Mouse (Mus musculus) limb, embryonic 10.5 days (tissue): ENCODE results near the gene Fbxl21. TPM values are rescaled to one million over a fixed set of nuclear protein-coding genes. Genes with fewer than 3 reads are reported as not detected.
A peak's percentile ranks its signal among the peaks of the same experiment; 100 is the strongest.

Source experiments
- DNase-seq: peaks from one replicate; pipeline ENCODE4 v3.0.0-alpha.2; 2017; ENCODE audit warnings: low spot score
- H3K27ac ChIP-seq: fragments of 300-500 bp; sonication (generic); 2 replicates; pipeline ENCODE4 v1.5.1; 2016; ENCODE audit warnings: mild to moderate bottlenecking
- H3K27me3 ChIP-seq: fragments of 300-500 bp; sonication (generic); 2 replicates; pipeline ENCODE4 v1.6.1; 2016; ENCODE audit warnings: low read depth, mild to moderate bottlenecking; ENCODE audit not compliant: poor library complexity, severe bottlenecking
- H3K36me3 ChIP-seq: fragments of 300-500 bp; sonication (generic); 2 replicates; pipeline ENCODE4 v1.6.1; 2016; ENCODE audit warnings: mild to moderate bottlenecking, moderate library complexity
- H3K4me1 ChIP-seq: fragments of 300-500 bp; sonication (generic); 2 replicates; pipeline ENCODE4 v1.6.1; 2016
- H3K4me3 ChIP-seq: fragments of 300-500 bp; sonication (generic); 2 replicates; pipeline ENCODE4 v1.5.1; 2016; ENCODE audit warnings: mild to moderate bottlenecking, moderate library complexity
- H3K9me3 ChIP-seq: fragments of 300-500 bp; sonication (generic); replicated peaks from 2 replicates; pipeline ENCODE4 v1.6.1; 2016; ENCODE audit warnings: mild to moderate bottlenecking
- WGBS: fragments of 180-500 bp; shearing (Covaris S2); methylation state at CpG from one replicate; pipeline ENCODE4 v1.1.7; 2016; 5-methylcytosine and 5-hydroxymethylcytosine counted together
- polyA plus RNA-seq: library from polyadenylated mRNA; unstranded; fragments of >200 nt; fragmentation: Nextera tagmentation; extraction: Ambion mirVana; gene quantifications from 2 replicates; pipeline ENCODE4 v1.2.1, GENCODE M21; 2016

The Fbxl21 gene
- polyA plus RNA-seq, 1 experiment from 2014 or later, result 1.4 TPM

GRCm38 (mm10) chr13:56566336-56566735, 44.1 kb downstream of the Fbxl21 start:
- no peak for DNase-seq
- no peak overlapping the region for H3K4me3 ChIP-seq
- H3K4me1 ChIP-seq, result peaks cover 11% of the 10 kb centered on the region
- no peak overlapping the region for H3K27ac ChIP-seq
- H3K36me3 ChIP-seq, result no peaks in the 10 kb centered on the region
- no peaks in the 10 kb centered on the region for H3K27me3 ChIP-seq
- no peaks in the 10 kb centered on the region for H3K9me3 ChIP-seq
- 74% methylated on average over 10 of the region's 10 CpGs for WGBS

- DNase-seq, result no peak
- no peaks in the 10 kb centered on the region for H3K9me3 ChIP-seq
- no peaks in the 10 kb centered on the region for H3K36me3 ChIP-seq
- H3K27ac ChIP-seq, result no peak overlapping the region
- no peaks in the 10 kb centered on the region for H3K27me3 ChIP-seq
- 89% methylated on average over 8 of the region's 8 CpGs for WGBS
- H3K4me3 ChIP-seq, result no peak overlapping the region
- peaks cover 33% of the 10 kb centered on the region for H3K4me1 ChIP-seq
Observed at GRCm38 (mm10) chr13:56571645-56572044, 49.4 kb downstream of the Fbxl21 start.

GRCm38 (mm10) chr13:56575074-56575473, 52.8 kb downstream of the Fbxl21 start:
- 78% methylated on average over 4 of the region's 4 CpGs for WGBS
- no peaks in the 10 kb centered on the region for H3K36me3 ChIP-seq
- H3K27ac ChIP-seq, result no peak overlapping the region; the same call in 1 of the 2 replicates
- peaks cover 41% of the 10 kb centered on the region for H3K4me1 ChIP-seq
- H3K4me3 ChIP-seq, result no peak overlapping the region
- H3K9me3 ChIP-seq, result no peaks in the 10 kb centered on the region
- H3K27me3 ChIP-seq, result no peaks in the 10 kb centered on the region
- no peak for DNase-seq

DNA sequence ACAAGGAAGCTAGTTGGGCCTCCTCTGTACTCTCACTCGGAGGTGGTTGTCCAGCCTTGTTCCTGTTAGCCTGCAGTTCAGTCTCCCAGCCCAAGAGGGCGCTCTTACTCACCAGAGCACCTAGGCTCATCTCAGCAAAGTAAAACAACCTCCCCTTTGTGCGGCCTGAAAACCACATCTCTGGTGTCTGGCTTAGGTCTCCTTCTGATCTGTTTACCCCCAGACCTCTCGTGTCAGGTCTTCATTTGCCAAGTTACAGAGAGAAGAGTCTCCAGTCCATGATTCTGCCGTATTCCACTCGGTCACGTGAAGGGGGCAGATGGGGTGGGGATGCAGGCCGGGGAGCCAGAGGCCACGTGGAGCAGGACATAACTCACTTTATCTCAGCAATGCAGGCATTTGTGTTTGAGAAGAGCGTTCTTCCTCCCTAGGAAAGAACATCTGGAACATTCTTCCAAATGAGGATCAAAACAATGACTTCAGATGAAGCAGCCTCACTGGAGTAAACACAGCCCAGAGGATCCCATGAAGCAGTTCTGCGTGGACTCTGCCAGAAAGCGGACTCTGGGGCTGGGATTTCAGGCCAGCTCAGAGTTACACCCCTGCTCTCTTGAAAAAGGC, 53.5 kb downstream of the Fbxl21 start:
- 63% methylated on average over 12 of the region's 12 CpGs for WGBS
- peaks cover 48% of the 10 kb centered on the region for H3K4me1 ChIP-seq

GRCm38 (mm10) chr13:56578097-56578496, 55.8 kb downstream of the Fbxl21 start:
- Histone ChIP-seq H3K36me3 (no peaks in the 10 kb centered on the region), H3K27me3 (no peaks in the 10 kb centered on the region), H3K4me3 (no peak overlapping the region), H3K4me1 (peaks cover 64% of the 10 kb centered on the region), H3K27ac (peak overlapping the region; percentile 73), H3K9me3 (no peaks in the 10 kb centered on the region)
- WGBS, result 31% methylated on average over 5 of the region's 5 CpGs
- peak; percentile 46 for DNase-seq

More for the DNA sequence above, 53.5 kb downstream of the Fbxl21 start:
- Histone ChIP-seq H3K36me3 (no peaks in the 10 kb centered on the region), H3K9me3 (no peaks in the 10 kb centered on the region), H3K27ac (peak overlapping the region; percentile 85), H3K4me3 (no peak overlapping the region), H3K27me3 (no peaks in the 10 kb centered on the region)
- peak; percentile 80 for DNase-seq

DNA sequence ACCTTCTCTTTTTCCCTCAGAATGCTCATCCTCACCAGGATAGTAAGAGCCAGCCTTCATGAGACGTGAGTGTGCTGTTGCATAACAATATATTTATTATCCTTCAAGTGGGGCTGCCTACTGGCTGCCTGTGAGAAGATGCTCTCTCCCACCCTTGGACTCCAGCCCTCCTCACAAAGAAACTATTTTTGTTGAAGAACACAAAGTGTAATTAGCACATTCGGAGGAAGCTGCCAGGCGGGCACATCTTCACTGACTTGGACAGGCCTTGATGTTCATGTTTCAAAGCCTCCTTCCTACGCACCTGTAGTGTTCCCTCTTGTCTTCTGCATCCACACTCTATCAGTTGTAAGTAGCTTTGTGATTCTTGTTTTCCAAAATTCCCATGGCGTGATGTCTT, 58.2 kb downstream of the Fbxl21 start:
- Histone ChIP-seq H3K27ac (peak overlapping the region; percentile 96), H3K27me3 (no peaks in the 10 kb centered on the region), H3K4me1 (peaks cover 73% of the 10 kb centered on the region), H3K9me3 (no peaks in the 10 kb centered on the region), H3K36me3 (no peaks in the 10 kb centered on the region), H3K4me3 (no peak overlapping the region)
- WGBS, result 87% methylated on average over 5 of the region's 5 CpGs
- DNase-seq, result no peak

- Histone ChIP-seq H3K27ac (peak overlapping the region; percentile 96), H3K4me3 (peak overlapping the region; percentile 38), H3K4me1 (peaks cover 63% of the 10 kb centered on the region), H3K36me3 (no peaks in the 10 kb centered on the region), H3K27me3 (no peaks in the 10 kb centered on the region), H3K9me3 (no peaks in the 10 kb centered on the region)
- DNase-seq, result no peak
- 5% methylated on average over 3 of the region's 3 CpGs for WGBS
Observed at GRCm38 (mm10) chr13:56581512-56581911, 59.2 kb downstream of the Fbxl21 start.

DNA sequence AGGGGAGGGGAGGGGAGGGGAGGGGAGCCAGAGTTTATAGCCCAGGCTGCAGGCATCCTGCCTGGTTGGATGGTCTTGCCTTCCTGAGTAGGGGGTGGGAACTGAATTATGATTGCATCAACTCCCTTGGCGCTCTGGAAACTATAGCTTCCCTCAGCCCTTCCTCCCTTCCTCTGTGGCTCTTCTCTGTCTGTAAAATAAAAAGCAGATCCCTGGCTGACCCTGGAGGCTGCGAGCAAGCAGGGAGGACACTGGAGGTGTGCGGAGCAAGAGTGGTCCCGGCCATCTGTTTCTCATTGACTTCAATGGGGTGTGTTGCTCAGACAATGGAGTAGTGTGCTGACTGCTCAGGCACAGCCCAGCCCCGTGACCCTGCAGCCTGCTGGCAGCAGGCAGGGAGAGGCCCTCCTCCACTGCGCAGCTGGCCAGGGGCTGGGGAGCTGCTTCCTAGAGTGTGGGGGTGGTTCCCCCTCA, 59.7 kb downstream of the Fbxl21 start:
- peaks cover 61% of the 10 kb centered on the region for H3K4me1 ChIP-seq
- no peaks in the 10 kb centered on the region for H3K36me3 ChIP-seq
- H3K9me3 ChIP-seq, result no peaks in the 10 kb centered on the region
- WGBS, result under 1% methylated on average over 6 of the region's 6 CpGs
- peak overlapping the region; percentile 96 for H3K27ac ChIP-seq
- peak overlapping the region; percentile 38 for H3K4me3 ChIP-seq
- peak; percentile 94 for DNase-seq
- no peaks in the 10 kb centered on the region for H3K27me3 ChIP-seq

- H3K27ac ChIP-seq, result peak overlapping the region; percentile 96
- H3K9me3 ChIP-seq, result no peaks in the 10 kb centered on the region
- H3K4me1 ChIP-seq, result peaks cover 61% of the 10 kb centered on the region
- 12% methylated on average over 3 of the region's 3 CpGs for WGBS
- DNase-seq, result peak; percentile 59
- H3K36me3 ChIP-seq, result no peaks in the 10 kb centered on the region
- no peaks in the 10 kb centered on the region for H3K27me3 ChIP-seq
- H3K4me3 ChIP-seq, result peak overlapping the region; percentile 38
Observed at GRCm38 (mm10) chr13:56582720-56583119, 60.4 kb downstream of the Fbxl21 start.

GRCm38 (mm10) chr13:56586046-56586445, 63.8 kb downstream of the Fbxl21 start:
- H3K27ac ChIP-seq, result peak overlapping the region; percentile 25

More at GRCm38 (mm10) chr13:56586046-56586445, 63.8 kb downstream of the Fbxl21 start:
- no peak for DNase-seq
- H3K36me3 ChIP-seq, result no peaks in the 10 kb centered on the region
- no peak overlapping the region for H3K4me3 ChIP-seq
- no peaks in the 10 kb centered on the region for H3K9me3 ChIP-seq
- H3K27me3 ChIP-seq, result no peaks in the 10 kb centered on the region
- WGBS, result 87% methylated on average over 3 of the region's 3 CpGs
- peaks cover 60% of the 10 kb centered on the region for H3K4me1 ChIP-seq

Other genes starting within 250 kb of the Fbxl21 start
- 29.8 and 112 TPM in 2 replicates for gene Cxcl14, start 225.9 kb upstream of the Fbxl21 start, polyA plus RNA-seq
- gene Gm3045, start 95.9 kb upstream of the Fbxl21 start, polyA plus RNA-seq, result not detected in 2 replicates
- gene Slc25a48, start 84.1 kb upstream of the Fbxl21 start, polyA plus RNA-seq, result not detected in 2 replicates
- gene Il9, start 40.2 kb upstream of the Fbxl21 start, polyA plus RNA-seq, result not detected in 2 replicates
- not detected in 2 replicates for gene Lect2, start 26.0 kb downstream of the Fbxl21 start, polyA plus RNA-seq
- 26.3 and 38.9 TPM in 2 replicates for gene Tgfbi, start 87.1 kb downstream of the Fbxl21 start, polyA plus RNA-seq
- gene Smad5, start 180.5 kb downstream of the Fbxl21 start, polyA plus RNA-seq, result 42.1 and 52.3 TPM in 2 replicates
- not detected in 2 replicates for gene Gm45623, start 231.4 kb downstream of the Fbxl21 start, polyA plus RNA-seq